Mouse (Mus musculus): ENCODE results near the gene Myrfl.

Gene Myrfl

GRCm38 (mm10) chr10:116827306-116827705, 69.4 kb downstream of the Myrfl start:
- DNase-seq (ENCODE audit: low spot score) = no peak

- DNase-seq (ENCODE audit: low spot score) = no peak
Observed at GRCm38 (mm10) chr10:116815311-116816060, 81.2 kb downstream of the Myrfl start.

GRCm38 (mm10) chr10:116813150-116813549, 83.6 kb downstream of the Myrfl start:
- no peak for DNase-seq (ENCODE audit: low spot score)

- no peak for DNase-seq (ENCODE audit: low spot score)
Observed at GRCm38 (mm10) chr10:116810738-116811137, 86.0 kb downstream of the Myrfl start.

DNA sequence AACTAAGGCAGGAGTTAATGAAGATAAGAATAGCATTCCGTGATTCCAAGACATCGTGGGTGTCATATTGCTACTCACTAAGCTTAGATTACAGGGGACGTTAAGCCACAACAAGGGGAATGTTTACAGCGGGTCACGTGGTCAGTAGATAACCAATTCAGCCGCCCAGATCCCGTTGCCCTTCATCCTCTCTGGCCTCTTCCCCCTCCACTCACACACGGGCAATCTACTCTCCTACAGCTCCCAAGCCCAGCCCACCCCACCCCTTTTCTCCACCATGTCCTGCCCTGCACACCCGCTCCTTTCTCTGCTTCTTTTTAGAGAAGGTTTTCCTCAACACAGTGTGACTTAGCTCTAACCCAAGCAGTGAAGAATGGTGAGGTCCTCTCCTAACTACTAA, 87.3 kb downstream of the Myrfl start:
- no peak for DNase-seq (ENCODE audit: low spot score)

GRCm38 (mm10) chr10:116808556-116809353, 88.0 kb downstream of the Myrfl start:
- no peak for DNase-seq (ENCODE audit: low spot score)

- no peak for DNase-seq (ENCODE audit: low spot score)
Observed at GRCm38 (mm10) chr10:116802178-116802794, 94.4 kb downstream of the Myrfl start.

- no peak for DNase-seq (ENCODE audit: low spot score)
Observed at GRCm38 (mm10) chr10:116801281-116801680, 95.4 kb downstream of the Myrfl start.

DNA sequence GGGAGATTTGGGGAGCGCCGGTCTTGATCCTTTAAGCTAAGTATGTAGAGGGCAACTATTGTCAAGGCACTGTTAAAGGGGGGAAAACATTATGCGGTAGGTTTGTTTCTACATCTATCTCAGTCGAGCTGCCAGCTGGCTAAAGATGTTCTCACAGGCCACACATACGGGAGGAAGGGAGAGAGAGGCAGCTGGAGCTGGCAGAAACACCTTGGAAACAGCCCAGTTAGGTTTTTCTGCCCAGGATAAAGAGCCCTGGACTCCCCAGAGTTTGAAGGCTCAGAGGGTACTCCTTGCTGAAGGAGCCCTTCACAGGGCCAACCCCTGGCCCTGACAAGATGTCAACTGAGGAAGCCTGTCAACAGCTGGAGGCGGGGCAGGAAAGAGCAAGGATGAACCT, 100.7 kb downstream of the Myrfl start:
- no peak for DNase-seq (ENCODE audit: low spot score)

GRCm38 (mm10) chr10:116789096-116789495, 107.6 kb downstream of the Myrfl start:
- DNase-seq (ENCODE audit: low spot score) = no peak

DNA sequence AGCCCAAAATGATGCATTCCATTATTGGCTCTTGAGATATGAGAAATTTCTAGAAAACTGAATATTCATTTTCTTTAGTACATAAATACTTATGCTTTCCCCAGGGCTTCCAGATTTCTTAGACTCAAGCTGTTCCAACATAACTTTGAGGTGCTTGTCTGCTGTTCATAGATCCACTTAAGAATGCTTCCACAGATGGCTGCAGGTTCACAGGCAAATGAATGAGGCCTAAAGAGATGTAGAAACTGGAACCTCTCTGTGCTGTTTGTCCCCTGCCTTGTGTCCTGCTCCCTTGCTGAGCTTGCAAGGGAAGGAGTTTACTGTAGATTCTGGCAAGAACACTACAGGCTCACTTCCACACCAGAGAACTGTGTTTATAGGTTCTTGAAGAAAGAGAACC, 108.3 kb downstream of the Myrfl start:
- no peak for DNase-seq (ENCODE audit: low spot score)

DNA sequence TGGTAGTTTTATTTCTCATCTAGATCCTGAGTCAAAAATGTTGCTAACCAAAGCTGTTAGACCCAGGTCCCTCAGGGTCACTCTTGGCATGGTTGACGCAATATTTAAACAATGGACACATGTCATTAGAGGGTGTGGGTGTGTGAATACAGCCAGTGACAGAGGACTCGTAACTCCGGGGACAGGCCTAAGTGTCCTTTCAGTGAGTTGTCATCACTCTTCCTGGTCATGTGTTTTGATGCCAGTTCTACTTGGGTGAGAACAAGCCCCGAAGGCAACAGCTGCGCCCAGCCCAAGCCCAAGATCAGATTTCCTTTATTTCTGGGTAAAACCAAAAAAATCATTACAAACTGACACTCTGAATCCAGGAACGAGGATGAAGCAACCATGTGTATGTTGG, 112.6 kb downstream of the Myrfl start:
- no peak for DNase-seq (ENCODE audit: low spot score)

- DNase-seq (ENCODE audit: low spot score) = no peak
Observed at GRCm38 (mm10) chr10:116783020-116783419, 113.7 kb downstream of the Myrfl start.

DNA sequence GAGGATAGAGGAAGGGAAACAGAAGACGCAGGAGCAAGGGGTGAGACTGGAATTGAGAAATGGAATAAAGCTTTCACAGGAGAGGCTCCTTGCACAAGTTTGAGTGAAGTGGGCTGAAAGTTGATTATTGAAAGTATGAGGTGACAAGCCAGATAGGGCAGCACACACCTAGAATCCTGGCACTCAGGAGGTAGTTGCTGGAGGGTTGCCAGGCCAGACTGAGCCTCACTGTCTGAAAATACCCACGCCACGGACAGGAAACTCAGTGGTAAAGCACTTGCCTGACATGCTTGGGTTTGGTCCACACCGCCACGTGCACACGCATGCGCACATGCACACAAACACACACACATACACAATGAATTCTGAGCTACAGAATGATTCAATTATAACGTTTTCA, 118.8 kb downstream of the Myrfl start:
- no peak for DNase-seq (ENCODE audit: low spot score)

DNA sequence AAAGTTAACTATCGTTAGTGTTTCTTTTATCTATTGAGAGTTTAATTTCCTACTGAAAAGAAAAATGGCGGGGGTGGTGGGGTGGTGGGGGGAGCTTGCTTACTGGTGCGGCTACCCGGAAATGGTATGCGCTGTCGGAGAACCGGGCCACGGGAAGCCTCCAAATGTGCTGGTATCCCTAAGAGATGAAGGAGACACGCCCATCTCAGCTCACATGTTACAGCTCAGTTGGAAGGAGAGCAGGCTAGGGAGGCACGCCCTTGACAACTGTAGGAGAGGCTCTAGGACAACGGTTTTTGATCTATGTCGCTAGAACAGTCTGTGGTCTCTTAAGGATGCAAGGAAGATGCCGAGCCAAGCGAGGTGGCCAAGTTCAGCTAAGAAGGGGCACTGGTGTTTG, 119.9 kb downstream of the Myrfl start:
- no peak for DNase-seq (ENCODE audit: low spot score)

DNA sequence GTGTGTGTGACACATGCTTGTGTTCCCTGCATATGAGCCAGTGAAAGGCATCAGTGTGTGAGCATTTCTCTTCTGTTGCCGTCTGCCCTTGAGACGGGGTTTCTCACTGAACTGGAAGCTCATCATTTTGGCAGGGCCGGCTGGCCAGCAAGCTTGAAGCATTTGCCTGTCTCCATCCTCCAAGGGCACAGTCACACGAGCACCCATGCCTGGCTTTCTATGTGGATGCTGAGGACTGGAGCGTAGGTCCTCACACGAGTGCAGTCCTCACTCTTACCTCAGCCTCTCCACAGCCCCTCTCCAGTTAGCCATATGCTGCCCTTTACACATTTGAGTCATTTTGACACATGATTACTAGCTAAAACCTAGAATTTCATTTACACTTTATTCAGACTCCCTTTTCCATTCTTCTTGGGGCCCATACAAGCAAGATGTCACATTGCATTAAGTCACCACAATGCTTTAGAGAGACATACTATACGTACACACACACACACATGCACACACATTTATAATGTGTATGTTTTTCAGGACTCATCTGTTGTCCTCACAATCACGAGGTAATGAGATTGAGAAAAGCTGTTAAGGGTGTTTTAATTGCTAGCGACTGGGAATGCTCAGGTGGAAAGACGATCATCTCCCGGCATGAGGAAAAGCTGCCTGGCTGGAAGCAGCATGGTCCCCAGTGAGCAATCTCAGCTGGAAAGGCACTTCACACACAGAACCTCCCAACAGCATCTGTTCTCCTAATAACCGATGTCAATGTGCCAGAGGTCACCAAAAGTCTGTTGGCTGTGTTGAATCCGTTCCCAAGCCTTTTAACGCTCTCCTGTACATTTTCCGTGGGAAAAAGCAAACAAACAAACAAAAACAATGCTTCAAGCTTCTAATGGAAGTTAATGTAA, 122.6 kb downstream of the Myrfl start:
- DNase-seq (ENCODE audit: low spot score) = no peak

DNA sequence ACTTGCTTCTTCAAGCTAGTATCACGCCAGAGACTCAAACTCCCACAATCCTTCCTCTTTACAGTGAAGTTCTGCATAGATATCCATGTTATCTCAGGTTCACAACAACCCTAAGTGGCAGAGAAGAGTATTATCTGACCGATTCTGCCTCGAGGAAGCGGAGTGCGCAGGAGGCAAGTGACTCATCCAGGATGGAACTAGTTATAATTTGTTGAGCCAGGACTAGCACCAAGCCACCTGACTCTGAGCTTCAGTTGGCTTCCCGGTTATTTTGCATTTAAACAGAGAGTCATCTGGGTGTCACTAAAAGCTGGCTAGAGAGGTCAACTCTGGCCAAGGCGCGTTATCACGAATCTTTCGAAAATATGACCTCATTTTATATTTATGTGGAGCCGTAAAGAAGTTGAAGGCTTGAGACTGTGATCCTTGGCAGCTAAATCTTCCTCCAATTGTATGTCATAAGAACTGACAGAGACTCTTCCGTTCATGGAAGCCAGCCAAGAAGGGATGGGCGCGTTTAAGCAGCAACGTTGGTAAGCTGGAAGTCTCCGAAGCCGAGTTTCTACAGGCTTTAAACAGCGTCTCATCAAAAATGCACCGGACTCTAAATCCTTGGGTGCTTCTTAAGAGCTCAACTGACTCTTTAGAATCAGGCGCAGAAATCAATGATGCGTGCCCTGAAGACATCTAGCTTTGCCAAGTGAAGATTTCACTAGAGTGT, 125.3 kb downstream of the Myrfl start:
- no peak for DNase-seq (ENCODE audit: low spot score)

- no peak for DNase-seq (ENCODE audit: low spot score)
Observed at GRCm38 (mm10) chr10:116768642-116769041, 128.1 kb downstream of the Myrfl start.

DNA sequence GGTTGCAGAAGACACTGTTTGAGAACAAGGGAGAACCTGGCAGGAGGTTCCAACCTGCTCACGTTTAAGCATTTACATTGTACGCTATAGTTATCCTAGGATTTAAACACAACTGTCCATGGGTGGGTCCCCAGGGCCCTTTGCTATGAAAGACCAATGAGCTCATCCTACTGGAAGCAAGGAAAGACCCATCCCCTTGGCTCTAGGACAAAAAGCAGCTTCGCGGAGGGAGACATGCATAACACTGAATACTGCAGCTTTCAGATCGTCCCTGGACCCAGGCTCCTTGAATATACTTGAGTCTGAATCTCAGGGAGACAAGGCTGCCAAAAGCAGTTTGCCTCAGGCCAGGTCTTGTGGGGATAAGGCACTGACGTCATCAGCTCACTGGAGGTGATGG, 130.2 kb downstream of the Myrfl start:
- no peak for DNase-seq (ENCODE audit: low spot score)

DNA sequence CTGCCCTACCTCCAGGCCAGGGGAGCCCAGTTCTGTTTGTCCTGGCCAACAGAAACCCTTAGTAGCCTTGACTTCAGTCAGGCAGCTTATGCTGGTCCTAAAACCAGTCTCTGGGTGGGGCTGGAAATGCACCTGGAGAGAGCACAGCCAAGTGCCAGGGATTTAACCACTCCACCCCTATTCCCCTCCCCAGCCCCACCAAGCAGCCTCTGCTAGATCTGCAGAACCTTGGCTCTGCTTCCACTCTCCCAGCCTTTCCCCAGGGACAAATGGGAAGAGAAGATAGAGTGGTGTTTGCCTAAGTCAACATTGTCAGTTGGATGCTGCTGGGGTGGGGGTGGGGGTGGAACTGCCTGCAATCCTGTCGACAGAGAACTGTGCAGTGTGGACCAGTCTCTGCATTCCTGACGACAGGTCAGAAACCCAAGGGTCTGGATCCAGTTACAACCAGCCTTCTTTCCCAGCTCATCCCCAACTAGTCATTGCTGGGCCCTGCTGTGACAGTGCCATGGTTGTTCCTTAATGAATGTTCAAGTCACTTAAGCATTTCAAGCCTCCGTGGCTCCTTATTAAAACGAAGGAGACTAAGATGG, 135.1 kb downstream of the Myrfl start:
- DNase-seq (ENCODE audit: low spot score) = no peak

GRCm38 (mm10) chr10:116760561-116760960, 136.2 kb downstream of the Myrfl start:
- DNase-seq (ENCODE audit: low spot score) = no peak

Measured in ovary, adult 18-20 months (tissue).